Mouse (Mus musculus): ENCODE measurements at regions not wholly inside any gene's neighbourhood (a gene's known extent, or its start where the extent isn't known, plus 50 kb on each side); places are given as distances from the start of the nearest gene placed in this dataset.

DNA sequence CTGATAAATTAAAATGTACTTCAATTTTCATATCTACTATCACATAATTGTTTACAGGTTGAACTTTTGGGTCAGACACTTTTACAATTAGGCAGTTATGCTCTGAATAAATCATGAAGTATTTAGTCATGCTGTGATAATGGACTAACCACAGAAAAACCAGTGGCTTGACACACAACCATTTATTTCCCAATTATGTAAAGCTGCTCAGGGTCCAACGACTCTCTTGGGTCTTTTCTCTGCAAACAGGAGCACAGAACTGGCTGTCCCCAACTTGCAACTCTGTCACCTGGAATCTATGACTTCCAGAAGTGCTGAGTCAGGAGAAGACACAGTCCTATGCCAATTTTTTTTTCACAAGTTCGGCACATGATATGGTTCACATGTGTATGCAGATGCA, 214.8 kb downstream of the Kcnj2 start:
- no peak for DNase-seq

DNA sequence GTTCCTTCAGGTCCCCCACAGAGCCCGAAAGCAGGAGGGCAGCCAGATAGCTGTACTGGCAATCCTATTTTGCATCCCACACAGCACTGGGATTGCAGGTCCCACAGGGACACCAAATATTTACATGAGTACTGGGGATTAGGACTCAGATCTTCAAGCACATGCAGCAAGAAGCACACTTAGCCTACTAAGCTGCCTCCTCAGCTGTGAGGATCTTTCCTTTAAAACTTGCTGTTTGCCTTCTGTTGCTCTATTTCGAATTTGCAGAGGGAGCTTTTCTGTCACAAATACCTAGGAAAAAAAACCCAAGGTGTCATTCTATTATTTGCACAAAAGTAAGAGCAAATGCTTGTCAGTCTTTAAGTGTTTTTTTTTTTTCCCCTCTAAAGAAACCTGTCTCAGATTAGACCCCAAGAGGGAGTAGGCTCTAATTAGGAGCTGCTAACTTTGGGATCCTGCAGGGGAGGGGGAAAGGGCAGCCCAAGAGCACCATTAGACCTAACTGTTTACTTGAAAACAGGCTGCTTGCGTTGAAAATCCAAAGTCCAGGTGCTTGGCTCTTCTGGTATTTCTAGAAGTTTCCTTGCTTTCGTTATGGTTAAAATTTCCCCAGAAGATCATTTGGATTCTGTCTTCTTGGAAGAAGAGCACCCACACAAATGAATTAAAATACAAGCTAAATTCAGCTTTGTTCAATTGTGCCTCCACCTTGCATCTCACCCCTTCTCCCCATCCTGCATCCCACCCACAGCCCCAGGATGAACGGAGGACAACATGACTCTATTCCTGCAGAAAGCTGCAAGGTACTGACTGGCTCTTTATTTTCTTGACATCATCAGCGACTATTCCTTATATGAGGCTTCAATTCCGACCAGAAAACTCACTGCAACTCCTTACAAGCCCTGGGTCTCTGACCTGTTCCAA, 215.5 kb downstream of the Kcnj2 start:
- no peak for DNase-seq

DNA sequence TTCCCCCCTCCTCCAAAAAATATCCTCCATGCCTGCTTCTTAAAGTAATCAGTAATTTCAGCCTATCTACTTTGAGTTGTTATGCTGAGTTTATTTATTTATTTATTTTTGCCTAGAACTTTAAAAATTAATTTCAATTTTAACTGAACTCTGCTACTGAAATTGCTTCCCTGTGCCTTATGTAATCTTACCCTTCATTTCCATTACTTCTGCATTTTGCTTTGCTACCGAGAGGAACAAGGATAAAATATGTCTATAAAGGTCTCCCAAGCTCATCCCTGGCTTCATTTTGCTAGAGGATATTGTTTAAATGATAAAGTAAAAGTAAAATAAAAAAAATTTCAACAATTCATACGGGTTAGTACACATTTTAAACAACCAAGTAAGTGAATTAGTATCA, 216.3 kb downstream of the Kcnj2 start:
- no peak for DNase-seq

DNA sequence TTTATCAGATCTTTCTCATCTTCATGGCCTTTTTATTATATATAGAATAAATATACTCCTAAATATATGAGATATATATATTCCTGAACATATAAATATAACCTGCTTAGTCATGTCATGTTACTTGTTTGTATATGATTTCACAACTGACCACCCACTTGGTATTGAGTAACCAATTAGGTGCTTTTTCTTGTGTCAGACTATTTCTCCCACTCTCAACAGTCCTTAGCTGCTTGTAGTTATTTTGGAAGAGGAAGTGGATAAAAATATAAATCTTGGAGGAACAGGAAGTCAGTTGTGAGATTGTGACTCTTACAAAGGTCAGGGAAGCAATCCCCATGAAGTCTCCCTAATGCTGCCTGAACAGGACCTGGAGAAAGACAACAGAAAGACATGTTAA, 224.6 kb downstream of the Kcnj2 start:
- DNase-seq: no peak

DNA sequence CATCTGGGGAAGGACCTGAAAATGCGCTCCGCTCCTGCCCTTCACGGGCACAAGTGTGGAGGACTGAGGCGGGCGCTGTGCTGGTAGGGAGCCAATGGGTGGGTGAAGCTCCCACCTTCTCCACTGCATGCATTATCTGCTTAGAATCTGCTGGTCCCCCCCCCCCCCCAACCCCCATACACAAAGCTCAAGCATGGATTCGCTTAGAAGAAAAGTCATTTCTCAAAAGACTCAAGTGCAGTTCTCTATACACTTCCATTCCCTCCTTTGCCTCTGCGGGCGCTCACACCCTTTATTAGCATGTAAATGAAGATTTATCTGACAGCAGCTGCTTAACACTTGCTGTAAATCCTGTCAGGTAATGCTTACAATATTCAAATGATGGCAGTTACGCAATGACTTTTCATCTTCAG, 230.4 kb downstream of the Kcnj2 start:
- DNase-seq: peak in 1 of 2 experiments; percentile 4

DNA sequence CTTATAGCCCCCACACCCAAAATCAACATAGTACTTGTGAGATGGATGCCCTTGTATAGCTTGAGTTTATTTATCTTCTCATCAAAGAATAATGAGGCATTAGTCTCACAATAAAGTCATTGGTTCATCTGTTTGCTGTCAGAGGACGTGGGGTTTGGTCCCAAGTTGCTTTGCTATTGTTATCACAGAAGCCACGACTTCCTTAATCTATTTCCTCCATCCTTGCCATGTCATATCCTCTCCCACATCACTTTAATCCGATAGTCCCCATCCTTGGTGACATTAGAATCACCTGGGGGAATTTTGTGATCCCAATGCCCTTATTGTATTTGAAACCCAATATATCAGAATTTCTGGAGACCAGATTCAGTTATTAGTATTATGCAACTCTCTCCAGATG, 246.8 kb downstream of the Kcnj2 start:
- no peak for DNase-seq

DNA sequence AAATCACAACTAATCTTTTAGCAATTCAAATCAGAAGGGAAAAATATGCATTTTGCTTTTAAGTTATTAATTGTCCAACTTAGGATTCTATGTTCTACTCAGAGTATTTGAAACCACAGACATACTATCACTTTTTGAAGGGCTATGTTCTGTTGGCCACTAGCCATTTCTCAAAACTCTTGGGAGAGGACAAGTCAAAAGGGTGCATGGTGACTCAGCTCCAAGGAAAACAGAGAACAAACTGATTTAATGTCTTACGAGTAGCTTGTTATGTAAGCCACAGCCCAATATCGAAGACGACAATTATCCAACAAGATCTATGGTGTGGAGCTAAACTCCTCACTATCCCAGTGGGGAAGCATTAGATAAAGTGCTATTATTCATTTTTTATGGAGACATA, 247.6 kb downstream of the Kcnj2 start:
- DNase-seq: no peak

DNA sequence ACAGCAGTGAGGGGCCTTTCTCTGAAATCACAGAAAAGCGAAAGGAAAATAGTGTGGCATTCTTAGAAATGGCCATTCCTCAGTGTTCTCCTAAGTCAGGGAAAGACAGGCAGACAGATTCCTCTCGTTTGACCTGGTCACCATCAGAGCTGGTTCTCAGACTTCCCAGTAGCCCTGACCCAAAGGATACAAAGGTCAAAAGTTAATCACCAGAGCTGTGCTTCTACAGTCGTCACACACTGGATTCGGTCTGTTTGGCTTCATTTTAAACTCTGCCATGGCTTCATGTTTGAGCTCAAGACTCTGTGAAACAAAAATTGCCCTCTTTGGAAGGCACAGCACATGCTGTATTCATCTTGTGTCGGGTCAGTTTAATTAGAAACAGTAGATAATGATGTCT, 255.6 kb downstream of the Kcnj2 start:
- no peak for DNase-seq

DNA sequence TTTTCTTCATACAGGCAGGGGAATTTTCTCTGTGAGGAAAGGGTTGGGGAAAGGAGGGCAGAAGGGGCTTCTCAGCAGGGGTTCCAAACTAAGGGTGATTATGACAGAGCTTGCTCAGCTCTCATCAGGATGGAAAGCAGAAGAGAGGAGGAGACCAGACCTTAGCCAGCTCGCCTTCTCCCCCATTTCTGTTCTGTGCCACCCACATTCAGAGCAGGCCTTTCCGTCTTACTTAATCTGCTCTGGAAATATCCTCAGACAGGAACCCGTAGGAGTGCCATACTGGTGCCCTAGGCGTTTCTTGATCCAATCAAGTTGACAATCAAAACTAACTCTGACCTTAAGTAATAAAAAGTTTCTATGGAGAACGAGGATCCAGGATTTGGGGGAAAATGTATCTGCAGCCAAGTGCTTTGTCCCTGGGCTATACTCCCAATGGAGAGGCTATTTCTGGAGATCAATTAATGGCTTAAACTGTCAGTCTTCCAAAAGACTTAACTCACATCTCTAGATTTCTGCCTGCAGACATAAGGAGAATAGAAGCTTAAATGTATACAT, 258.6 kb downstream of the Kcnj2 start:
- no peak for DNase-seq

DNA sequence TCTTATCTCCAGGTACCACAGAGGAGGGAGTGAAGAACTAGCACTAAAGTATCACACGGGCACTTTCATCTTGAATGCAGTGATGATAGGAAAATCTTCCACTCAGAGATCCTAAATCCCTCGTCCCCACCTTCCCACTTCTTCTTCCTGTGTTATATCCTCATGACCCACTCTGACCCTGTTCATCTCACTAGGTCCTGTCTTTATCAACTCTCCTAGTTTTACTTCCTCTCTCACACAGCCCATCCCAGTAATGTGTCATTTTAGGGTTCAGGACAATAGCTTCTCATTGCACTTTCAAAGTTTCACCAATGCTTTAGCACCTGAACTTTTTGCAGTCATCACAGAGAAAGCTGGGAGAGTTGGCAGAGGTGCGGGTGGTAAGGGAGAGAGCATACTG, 261.0 kb downstream of the Kcnj2 start:
- no peak for DNase-seq

DNA sequence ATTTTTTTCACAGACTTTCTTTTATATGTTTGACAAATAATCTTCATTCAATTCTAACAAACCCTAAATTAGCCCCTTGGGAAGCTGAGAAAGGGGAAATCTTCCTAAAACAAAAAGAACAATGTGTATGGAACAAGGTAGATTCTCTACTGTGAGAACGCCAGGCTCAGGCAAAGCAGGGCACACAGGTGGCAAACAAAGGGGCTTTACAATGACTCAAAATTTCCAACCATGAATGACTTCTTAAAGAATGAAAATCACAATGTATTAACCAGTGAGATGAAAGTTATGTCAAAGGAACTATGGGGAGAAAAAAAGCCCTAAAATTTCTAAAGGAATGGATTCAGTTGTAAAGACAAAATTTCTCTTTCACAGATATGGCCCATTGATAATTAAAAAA, 262.3 kb downstream of the Kcnj2 start:
- DNase-seq: no peak

DNA sequence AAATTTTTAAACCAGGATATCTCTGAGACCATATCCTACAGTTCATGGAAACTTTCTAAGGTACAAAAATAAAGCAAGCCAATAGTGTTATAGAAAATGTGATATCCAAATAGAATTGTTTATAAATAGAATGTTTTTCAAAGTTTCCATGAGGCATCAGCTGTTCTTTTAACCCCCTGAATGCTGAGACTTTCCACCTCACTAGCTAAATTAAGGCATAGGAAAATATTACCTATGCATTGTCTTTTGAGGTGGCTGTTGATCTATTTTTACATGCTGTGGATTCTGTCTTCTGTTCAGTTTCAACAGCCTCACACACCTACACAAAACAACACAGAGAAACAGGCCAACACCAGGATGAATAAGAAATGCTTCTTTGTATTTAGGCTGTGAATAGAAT, 265.6 kb downstream of the Kcnj2 start:
- no peak for DNase-seq

DNA sequence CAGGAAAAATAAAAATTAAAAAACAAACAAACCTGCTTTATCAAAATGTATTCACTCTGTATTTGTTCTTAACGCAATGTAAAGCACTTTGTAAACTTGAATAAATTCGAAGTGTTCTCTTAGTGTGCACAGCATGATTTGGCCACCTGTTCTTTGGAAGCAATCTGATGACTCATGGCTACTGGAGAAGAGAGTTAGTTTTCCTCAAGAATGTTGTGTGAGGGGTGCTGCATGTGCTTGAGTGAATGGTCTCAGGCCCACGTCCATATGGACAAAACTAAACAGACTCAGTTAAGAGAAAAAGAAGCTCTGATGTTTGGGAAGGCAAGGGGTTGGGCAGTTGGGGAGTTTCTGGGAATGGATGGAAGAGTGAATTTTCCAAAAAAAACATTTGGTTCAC, 267.1 kb downstream of the Kcnj2 start:
- no peak for DNase-seq

DNA sequence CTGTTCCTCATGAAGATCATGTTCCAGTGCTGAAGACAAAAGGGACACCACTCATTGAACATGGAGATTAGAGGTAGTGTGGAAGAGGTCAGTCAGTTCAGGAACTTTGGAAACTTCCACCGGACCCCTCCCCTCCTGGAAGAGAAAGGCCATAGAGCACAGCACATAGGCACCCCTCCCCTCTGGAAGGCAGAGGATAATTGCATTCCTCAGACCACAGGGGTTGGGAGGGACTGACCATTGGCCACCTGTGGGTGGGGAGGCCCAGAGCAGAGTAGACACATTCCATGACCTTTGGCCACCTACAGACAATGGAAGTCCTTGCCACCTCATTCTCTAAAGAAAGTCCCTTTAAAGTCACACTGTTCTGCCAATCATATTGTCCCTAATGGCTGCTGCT, 281.6 kb downstream of the Kcnj2 start:
- DNase-seq: no peak

DNA sequence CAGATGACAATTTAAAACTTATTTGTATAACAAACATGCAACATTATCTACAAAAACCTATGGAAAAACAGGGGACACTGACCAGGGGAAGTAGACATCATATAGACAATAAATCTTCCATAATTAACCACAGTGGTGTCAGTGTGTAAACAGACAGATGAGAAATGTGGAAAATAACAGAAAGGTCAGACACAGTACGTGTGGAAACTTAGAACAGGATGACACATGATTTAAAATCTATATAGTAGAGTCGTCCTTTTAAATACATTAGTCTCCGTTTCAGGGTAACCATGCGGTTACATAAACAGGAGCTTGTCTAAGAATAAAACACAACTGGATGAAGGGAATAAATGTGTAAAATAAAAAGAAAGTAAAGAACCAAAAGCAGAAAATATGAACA, 284.1 kb downstream of the Kcnj2 start:
- no peak for DNase-seq

DNA sequence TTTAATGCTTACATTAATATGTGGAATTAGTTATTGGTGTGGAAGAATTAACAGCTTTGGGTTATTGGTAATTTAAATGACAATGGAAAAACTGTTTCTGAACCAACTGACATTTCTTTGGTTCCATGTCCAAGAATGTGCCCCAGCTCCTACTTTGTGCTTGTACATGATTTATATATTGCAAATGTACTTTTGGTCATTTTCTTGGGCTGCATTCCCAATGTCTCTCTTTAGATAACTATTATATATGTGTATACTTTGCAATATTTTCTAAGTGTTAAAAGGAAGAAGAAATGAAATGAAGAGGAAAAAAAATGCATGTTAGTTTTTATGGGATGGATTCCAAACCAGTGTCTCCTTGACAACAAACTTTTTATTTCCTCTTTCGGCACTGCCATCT, 297.4 kb downstream of the Kcnj2 start:
- DNase-seq: no peak

DNA sequence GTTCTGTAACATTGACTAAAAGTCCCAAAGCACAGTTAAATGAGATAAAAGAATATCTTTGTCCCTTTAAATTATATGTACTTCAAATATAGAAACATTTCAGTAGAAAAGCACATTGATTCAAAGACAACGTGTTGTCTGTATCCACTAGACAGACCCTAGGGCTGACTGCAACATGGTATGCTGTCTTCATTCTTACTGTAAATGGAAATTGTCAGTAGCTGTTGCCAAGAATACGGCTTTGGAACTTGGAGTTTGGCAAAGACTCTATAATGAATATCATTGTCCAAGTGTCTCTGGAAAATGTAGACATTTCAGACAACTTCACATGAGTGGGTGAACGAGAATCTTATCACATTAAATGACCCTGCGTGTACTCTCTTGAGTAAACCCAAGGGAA, 311.2 kb downstream of the Kcnj2 start:
- peak in 1 of 2 experiments; percentile 1 for DNase-seq

DNA sequence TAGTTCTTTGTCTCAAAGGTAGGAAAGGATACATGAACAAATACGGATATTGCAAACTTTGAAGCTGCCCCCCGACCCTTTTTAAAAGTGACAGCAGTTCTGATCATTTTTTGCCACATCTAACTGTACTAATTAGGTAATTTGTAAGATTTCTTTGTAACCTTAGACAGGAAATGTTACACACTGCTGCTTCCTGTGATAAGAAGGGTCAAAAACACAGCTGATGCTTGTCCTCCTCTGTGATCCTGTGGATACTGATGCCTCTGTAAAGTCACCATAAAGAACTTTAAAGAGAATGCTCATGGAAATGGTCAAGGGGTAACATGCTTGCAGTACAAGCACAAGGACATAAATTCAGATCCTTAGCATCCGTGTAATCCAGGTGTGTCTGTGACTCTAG, 313.9 kb downstream of the Kcnj2 start:
- DNase-seq: no peak

DNA sequence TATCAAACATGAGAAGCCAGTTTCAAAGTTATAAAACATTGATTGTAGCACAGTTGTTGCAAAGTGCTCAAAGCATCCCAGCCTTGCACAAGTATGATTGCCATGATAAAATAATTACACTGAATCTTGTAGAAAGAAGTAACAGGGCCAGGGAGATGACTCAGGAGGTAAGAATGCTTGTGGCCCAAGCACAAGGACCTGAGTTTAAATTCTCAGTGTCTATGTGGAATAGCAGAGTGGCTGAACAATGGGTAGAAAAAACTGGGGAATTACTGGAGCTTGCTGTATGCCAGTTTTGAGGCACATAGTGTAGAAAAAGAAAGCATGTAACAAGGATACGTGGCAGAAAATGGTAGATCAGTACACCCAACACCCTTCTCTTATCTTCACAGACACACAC, 332.7 kb downstream of the Kcnj2 start:
- no peak for DNase-seq

DNA sequence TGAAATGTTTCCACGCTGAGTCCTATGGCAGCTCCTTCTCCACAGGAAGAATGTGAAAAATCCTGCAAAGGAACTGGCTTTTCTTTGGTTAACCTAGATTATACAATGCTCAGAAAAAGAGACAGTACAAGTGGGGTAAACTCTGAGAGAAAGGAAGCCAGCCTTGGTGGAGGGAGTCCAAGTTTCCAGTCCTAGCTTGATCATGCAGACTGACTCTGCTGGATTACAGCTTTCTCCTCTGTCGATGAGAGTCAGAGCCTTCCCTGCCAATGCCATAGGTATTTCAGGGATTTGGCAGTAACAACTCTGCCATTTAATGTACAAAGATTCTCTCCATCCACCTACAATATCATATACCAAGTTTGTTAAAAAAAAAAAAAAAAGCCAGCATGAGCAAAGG, 343.3 kb downstream of the Kcnj2 start:
- peak; percentile 6 to 14 for DNase-seq

DNA sequence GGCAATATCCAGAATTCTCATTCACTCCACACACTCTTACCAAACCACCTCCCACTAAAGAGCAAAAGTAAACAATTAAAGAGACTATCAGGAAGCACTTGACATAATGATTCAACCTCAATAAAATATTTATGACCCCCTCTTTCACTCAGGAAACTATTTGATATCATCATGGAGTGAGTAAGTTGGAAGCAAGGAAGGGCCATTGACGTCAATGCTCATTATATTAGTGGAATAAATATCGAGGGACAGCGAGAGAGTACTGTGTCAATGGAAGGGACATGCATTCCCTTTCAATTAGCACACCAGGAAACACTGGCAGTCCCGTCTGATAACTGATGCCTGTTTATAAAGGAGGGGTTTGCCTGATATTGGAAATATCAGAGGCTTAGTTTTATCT, 358.9 kb downstream of the Kcnj2 start:
- DNase-seq: no peak

DNA sequence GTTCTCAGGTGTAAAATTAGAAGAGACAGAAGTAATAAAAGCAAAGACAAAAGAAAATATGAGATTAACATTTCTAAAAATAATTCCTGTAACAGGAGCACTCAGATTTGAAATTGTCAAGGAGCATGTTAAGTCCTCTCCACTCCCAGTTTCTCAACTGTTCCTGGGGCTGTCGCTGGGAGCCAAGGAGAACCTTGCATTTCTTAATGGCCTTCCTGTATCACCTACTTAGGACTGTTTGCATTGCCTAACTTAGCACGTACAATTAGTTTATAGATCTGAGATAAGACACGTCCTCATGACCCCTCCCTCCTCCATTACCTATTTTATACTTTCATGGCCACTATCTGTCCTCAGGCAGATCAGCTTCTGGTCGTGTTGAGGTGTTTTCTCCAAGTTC, 360.8 kb downstream of the Kcnj2 start:
- no peak for DNase-seq

DNA sequence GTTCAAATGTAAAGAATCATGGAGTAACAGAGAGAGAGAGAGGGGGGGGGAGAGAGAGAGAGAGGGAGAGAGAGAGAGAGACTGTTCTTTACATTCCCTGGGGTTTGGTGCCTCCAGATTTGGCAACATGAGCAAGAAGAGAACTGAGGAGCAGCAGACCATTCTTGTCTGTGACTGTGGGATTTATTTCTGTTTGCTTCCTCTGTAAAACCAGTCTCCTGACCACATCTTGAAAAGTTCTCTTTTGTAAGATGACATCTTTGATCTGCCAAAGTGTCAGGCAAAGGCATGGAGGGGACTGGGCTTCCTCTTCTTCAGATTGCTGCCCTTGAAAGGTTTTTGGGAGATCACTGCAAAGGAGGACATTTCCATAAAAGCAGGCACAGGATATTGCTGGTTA, 376.3 kb downstream of the Kcnj2 start:
- no peak for DNase-seq

DNA sequence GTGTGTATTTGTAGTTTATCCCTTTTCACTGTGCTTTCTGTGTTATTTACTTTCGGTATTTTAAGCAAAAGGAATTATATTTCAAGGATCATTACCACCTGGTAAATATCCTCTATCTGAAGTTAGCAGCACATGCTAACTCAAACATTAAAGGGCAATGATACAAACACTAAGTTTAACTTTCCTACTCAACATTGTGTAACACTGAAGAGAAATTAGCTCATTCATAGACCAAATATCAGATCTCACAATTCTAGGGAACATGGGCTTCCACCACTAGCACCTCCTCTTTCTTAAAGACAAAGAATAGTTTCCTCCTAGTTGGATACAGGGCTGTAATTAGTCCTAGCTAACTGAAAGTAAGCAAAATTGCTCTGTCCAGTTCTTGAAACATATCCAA, 377.4 kb downstream of the Kcnj2 start:
- DNase-seq: no peak

DNA sequence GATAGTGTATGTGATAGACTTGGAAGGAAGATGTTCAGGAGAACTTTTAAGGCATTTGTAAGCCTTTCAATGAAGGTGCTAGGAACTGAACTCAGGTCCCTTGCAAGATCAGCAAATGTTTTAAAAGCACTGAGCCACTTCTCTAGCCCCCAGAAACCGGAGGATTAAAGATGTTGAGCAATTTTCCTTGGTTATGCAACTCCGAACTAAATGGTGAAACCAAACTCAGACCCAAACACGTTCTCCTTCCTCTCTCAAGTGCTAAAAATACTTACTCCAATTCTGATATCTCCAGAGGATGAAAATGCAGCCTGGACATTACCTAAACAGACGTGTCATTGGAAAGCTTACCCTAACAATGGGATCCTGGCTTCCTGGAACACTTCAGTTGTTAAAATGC, 378.8 kb downstream of the Kcnj2 start:
- DNase-seq: no peak
